Mouse (Mus musculus): ENCODE data around the gene Tmem192.
"Not testable (repeated sequence)": the region's sequence is repeated elsewhere in the genome, so short reads cannot be mapped to it uniquely, and the experiment has no call there.

The Tmem192 gene

GRCm38 (mm10) chr8:64983150-64983897 is 36.3 kb downstream of the Tmem192 start:
- DNase-seq: no peak

DNA sequence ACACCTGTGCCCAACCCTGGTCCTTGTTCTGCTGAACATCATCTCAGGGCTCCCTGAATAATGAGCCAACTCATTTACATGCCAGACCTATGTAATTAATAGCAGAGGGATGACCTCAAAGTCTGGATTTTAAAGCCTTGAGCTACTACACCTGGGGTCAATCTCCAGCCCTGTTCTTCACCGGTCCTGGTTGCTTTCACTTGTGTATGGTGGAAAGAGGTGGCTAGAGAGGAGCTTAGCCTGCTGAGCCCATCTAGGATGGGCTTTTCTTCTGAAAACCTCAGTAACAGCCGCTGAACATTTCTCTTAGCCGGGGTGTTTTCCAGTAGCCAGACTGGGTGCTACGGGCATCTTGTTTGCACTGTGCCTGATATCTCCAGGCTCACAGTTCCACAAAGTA is 40.7 kb downstream of the Tmem192 start, which contains the start of gene Trim75:
TSS of gene Trim75 (minus strand) at position 101 of the 400 bp plus-strand sequence.
- no peak for DNase-seq

- DNase-seq: no peak
Observed at GRCm38 (mm10) chr8:64998806-64999365, 51.9 kb downstream of the Tmem192 start.

- not testable (repeated sequence) for DNase-seq
Observed at GRCm38 (mm10) chr8:65007616-65008015, 60.6 kb downstream of the Tmem192 start.

DNA sequence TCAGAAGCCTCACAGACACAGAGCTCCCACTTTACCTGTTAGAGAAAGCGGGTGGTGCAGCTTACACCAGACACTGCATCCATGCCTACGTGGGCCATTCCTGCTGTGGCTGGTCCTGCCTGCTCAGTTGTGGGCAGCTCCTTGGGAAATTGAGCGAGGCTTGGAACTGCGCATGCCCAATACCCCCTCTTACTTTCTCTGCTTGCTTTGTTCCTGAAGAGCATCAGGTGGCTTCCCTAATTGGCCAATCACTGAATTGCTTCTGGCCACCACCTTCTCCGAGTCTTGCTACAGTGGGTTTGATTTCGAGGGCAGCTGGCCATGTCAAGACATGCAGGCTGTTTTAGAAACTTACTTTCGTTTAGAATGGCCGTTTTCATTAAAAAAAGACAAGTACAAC is 71.4 kb downstream of the Tmem192 start, which contains the start of the genes Trim61 and Trim60:
TSS of gene Trim61 (minus strand) at position 101 of the 400 bp plus-strand sequence.
TSS of gene Trim60 (minus strand) at position 162 of the 400 bp plus-strand sequence.
- no peak for DNase-seq
